Mouse (Mus musculus): Measurements from ENCODE around the gene Tkt.

DNA sequence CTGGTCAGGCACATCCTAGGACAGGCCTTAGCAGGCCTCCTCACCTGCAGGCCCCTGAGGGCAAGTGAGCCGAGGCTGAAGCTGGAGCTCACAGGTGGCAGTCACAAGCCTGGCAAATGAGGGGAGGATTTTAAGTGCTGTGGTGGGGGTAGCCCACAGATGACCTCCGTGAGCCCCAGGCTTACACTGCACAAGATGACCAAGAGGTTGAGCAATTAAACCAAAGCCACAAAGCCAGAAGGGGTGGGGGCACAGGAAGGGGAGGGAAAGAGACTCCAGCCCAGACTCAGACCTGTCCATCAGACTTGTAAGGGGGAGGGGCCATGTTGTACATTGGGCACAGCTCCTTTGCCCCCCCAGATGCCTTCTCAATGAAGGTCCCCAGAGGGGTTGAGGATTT is 68.6 kb downstream of the Tkt start:
- TF ChIP-seq CTCF (IDR thresholded peaks at IDR 0.05; ENCODE audit: low read depth, low read length) = no peak
- TF ChIP-seq TAL1 (conservative IDR thresholded peaks at IDR 0.05; ENCODE audit: low read depth, low read length) = no peak
- TF ChIP-seq POLR2AphosphoS5 (IDR thresholded peaks at IDR 0.05; ENCODE audit: insufficient replicate concordance, low read depth, low read length) = no peak

Measured in G1E (cell line).